Mouse (Mus musculus): ENCODE results near the gene Ttc12.

DNA sequence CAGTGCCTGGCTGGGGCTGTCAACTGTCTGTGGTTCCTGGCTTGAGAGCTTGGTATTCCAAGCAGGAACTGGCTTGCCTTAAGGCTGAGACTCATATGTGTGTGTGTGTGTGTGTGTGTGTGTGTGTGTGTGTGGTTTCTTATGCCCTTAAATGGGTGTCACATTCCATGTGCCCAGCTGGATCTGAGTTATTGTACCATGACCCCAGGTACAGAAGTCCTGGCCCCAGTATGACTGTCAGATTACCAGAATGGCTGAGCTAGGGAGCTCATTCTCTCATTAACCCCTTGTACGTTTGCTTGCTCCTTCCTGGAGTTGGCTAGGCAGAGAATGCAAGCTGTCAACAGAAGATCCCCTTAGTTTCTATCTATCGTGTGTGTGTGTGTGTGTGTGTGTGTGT is 28.3 kb upstream of the Ttc12 start:
- TF ChIP-seq GATA1 (IDR thresholded peaks at IDR 0.05; ENCODE audit: borderline replicate concordance, low read length) (no peak), FLI1 (IDR thresholded peaks at IDR 0.05; ENCODE audit: low read length) (no peak)
